Mouse (Mus musculus) splenic B cell, adult 2 months (primary cell): Measurements from ENCODE around the gene Gm11084.

Source experiments
- DNase-seq: peaks from one replicate; pipeline ENCODE4 v3.0.0-alpha.2; 2011; ENCODE audit warnings: low read depth, low spot score
- H3K27me3 ChIP-seq: 2 replicates; pipeline ENCODE4 v1.6.1; 2012; ENCODE audit warnings: mild to moderate bottlenecking, low read length, moderate library complexity, mixed read lengths; ENCODE audit not compliant: control insufficient read depth, poor library complexity, insufficient read depth, severe bottlenecking
- H3K36me3 ChIP-seq: 2 replicates; pipeline ENCODE4 v1.6.1; 2012; ENCODE audit warnings: mild to moderate bottlenecking, low read length, moderate library complexity, mixed read lengths; ENCODE audit not compliant: control insufficient read depth, poor library complexity, insufficient read depth, severe bottlenecking

Gm11084 gene

DNA sequence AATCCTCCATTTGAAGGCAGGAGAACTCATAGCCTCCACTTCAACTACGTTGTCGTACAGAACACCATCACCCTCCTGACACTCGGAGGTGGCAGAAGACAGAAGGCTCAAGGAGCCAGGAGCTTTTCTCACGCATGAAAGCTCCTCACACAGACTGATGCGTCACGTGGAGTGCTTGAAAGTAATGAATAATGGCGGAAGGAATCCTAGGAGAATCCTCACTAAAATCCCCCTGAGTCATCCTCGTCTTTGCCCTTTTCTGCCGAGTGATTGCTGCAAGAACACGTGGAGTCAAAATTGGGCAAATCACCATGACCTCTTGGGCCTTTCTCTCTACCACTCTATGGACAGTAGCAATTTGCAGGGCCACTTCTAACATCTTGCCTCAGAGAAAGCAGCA lies 61.5 kb downstream of the Gm11084 start:
- Histone ChIP-seq H3K36me3 (no peaks in the 10 kb centered on the region), H3K27me3 (no peaks in the 10 kb centered on the region)
- DNase-seq: no peak
